Mouse (Mus musculus): Measurements from ENCODE around the gene Fam131c. TPM values are rescaled to one million over a fixed set of nuclear protein-coding genes. Genes with fewer than 3 reads are reported as not detected.
A peak's percentile ranks its signal among the peaks of the same experiment; 100 is the strongest.

Gene Fam131c
- polyA plus RNA-seq, 1 experiment from 2014 or later: 40.1 TPM

- Histone ChIP-seq H3K27me3 (ENCODE audit: control insufficient read depth, insufficient read depth, low read length) (no peaks in the 10 kb centered on the region), H3K4me2 (replicated peaks) (peak overlapping the region; percentile 86), H3K36me3 (replicated peaks; ENCODE audit: control insufficient read depth, insufficient read depth) (no peaks in the 10 kb centered on the region), H3K9me3 (ENCODE audit: control insufficient read depth, low read length) (no peaks in the 10 kb centered on the region), H3K27ac (peak overlapping the region; percentile 28; the same call in 1 of the 2 replicates), H3K4me3 (replicated peaks; ENCODE audit: low read length) (peak overlapping the region; percentile 43), H3K9ac (peak overlapping the region; percentile 60), H3K4me1 (replicated peaks; ENCODE audit: control insufficient read depth, insufficient read depth, low read length) (no peaks in the 10 kb centered on the region; the same call in 1 of the 2 replicates)
- DNase-seq (ENCODE audit: low spot score) (peak; percentile 66), ATAC-seq (ENCODE audit: low FRiP score) (peak; percentile 90)
- 4% methylated on average over 36 of the region's 36 CpGs for WGBS
Measured at GRCm38 (mm10) chr4:141425484-141426479, 57.8 kb downstream of the Fam131c start.

GRCm38 (mm10) chr4:141426796-141427745 is 59.1 kb downstream of the Fam131c start:
- H3K4me1 ChIP-seq (replicated peaks; ENCODE audit: control insufficient read depth, insufficient read depth, low read length): no peaks in the 10 kb centered on the region; the same call in 1 of the 2 replicates
- H3K4me2 ChIP-seq (replicated peaks): 0 out of 2 replicates have a peak overlapping the region, but pooled peaks have one; percentile 86
- 83% methylated on average over 10 of the region's 10 CpGs for WGBS
- no peak overlapping the region for H3K4me3 ChIP-seq (replicated peaks; ENCODE audit: low read length)
- H3K27ac ChIP-seq: no peak overlapping the region
- H3K36me3 ChIP-seq (replicated peaks; ENCODE audit: control insufficient read depth, insufficient read depth): no peaks in the 10 kb centered on the region
- no peaks in the 10 kb centered on the region for H3K27me3 ChIP-seq (ENCODE audit: control insufficient read depth, insufficient read depth, low read length)
- ATAC-seq (ENCODE audit: low FRiP score): no peak
- DNase-seq (ENCODE audit: low spot score): no peak
- H3K9ac ChIP-seq: no peak overlapping the region
- no peaks in the 10 kb centered on the region for H3K9me3 ChIP-seq (ENCODE audit: control insufficient read depth, low read length)

- Histone ChIP-seq H3K27me3 (ENCODE audit: control insufficient read depth, insufficient read depth, low read length) (no peaks in the 10 kb centered on the region), H3K36me3 (replicated peaks; ENCODE audit: control insufficient read depth, insufficient read depth) (no peaks in the 10 kb centered on the region), H3K27ac (no peak overlapping the region), H3K4me3 (replicated peaks; ENCODE audit: low read length) (no peak overlapping the region), H3K4me1 (replicated peaks; ENCODE audit: control insufficient read depth, insufficient read depth, low read length) (no peaks in the 10 kb centered on the region; the same call in 1 of the 2 replicates), H3K4me2 (replicated peaks) (no peak overlapping the region), H3K9me3 (ENCODE audit: control insufficient read depth, low read length) (no peaks in the 10 kb centered on the region), H3K9ac (no peak overlapping the region)
- DNase-seq (ENCODE audit: low spot score) (no peak), ATAC-seq (ENCODE audit: low FRiP score) (no peak)
- WGBS: 87% methylated on average over 13 of the region's 13 CpGs
Measured at GRCm38 (mm10) chr4:141427921-141428320, 59.9 kb downstream of the Fam131c start.

- no peak overlapping the region for H3K4me3 ChIP-seq (replicated peaks; ENCODE audit: low read length)
- no peaks in the 10 kb centered on the region; the same call in 1 of the 2 replicates for H3K4me1 ChIP-seq (replicated peaks; ENCODE audit: control insufficient read depth, insufficient read depth, low read length)
- H3K4me2 ChIP-seq (replicated peaks): no peak overlapping the region
- WGBS: 81% methylated on average over 6 of the region's 6 CpGs
- H3K9ac ChIP-seq: no peak overlapping the region
- H3K27ac ChIP-seq: no peak overlapping the region
- no peaks in the 10 kb centered on the region for H3K27me3 ChIP-seq (ENCODE audit: control insufficient read depth, insufficient read depth, low read length)
- no peaks in the 10 kb centered on the region for H3K36me3 ChIP-seq (replicated peaks; ENCODE audit: control insufficient read depth, insufficient read depth)
- no peak for DNase-seq (ENCODE audit: low spot score)
- H3K9me3 ChIP-seq (ENCODE audit: control insufficient read depth, low read length): no peaks in the 10 kb centered on the region
- ATAC-seq (ENCODE audit: low FRiP score): no peak
Measured at GRCm38 (mm10) chr4:141429381-141429780, 61.4 kb downstream of the Fam131c start.

- no peak for ATAC-seq (ENCODE audit: low FRiP score)
- H3K4me2 ChIP-seq (replicated peaks): no peak overlapping the region
- H3K4me1 ChIP-seq (replicated peaks; ENCODE audit: control insufficient read depth, insufficient read depth, low read length): no peaks in the 10 kb centered on the region; the same call in 1 of the 2 replicates
- no peak overlapping the region for H3K4me3 ChIP-seq (replicated peaks; ENCODE audit: low read length)
- H3K36me3 ChIP-seq (replicated peaks; ENCODE audit: control insufficient read depth, insufficient read depth): no peaks in the 10 kb centered on the region
- no peak overlapping the region for H3K27ac ChIP-seq
- WGBS: 52% methylated on average over 9 of the region's 9 CpGs
- no peaks in the 10 kb centered on the region for H3K9me3 ChIP-seq (ENCODE audit: control insufficient read depth, low read length)
- DNase-seq (ENCODE audit: low spot score): no peak
- no peak overlapping the region for H3K9ac ChIP-seq
- no peaks in the 10 kb centered on the region for H3K27me3 ChIP-seq (ENCODE audit: control insufficient read depth, insufficient read depth, low read length)
Measured at GRCm38 (mm10) chr4:141429847-141430246, 61.8 kb downstream of the Fam131c start.

- Histone ChIP-seq H3K4me2 (replicated peaks) (no peak overlapping the region), H3K36me3 (replicated peaks; ENCODE audit: control insufficient read depth, insufficient read depth) (no peaks in the 10 kb centered on the region), H3K27ac (no peak overlapping the region), H3K4me1 (replicated peaks; ENCODE audit: control insufficient read depth, insufficient read depth, low read length) (no peaks in the 10 kb centered on the region; the same call in 1 of the 2 replicates), H3K9ac (no peak overlapping the region), H3K27me3 (ENCODE audit: control insufficient read depth, insufficient read depth, low read length) (no peaks in the 10 kb centered on the region), H3K9me3 (ENCODE audit: control insufficient read depth, low read length) (no peaks in the 10 kb centered on the region), H3K4me3 (replicated peaks; ENCODE audit: low read length) (no peak overlapping the region)
- 48% methylated on average over 9 of the region's 9 CpGs for WGBS
- ATAC-seq (ENCODE audit: low FRiP score): no peak
- DNase-seq (ENCODE audit: low spot score): peak; percentile 61
Measured at GRCm38 (mm10) chr4:141430997-141431396, 63.0 kb downstream of the Fam131c start.

- Histone ChIP-seq H3K27me3 (ENCODE audit: control insufficient read depth, insufficient read depth, low read length) (no peaks in the 10 kb centered on the region), H3K36me3 (replicated peaks; ENCODE audit: control insufficient read depth, insufficient read depth) (no peaks in the 10 kb centered on the region), H3K9ac (no peak overlapping the region), H3K9me3 (ENCODE audit: control insufficient read depth, low read length) (no peaks in the 10 kb centered on the region), H3K27ac (no peak overlapping the region), H3K4me1 (replicated peaks; ENCODE audit: control insufficient read depth, insufficient read depth, low read length) (no peaks in the 10 kb centered on the region), H3K4me3 (replicated peaks; ENCODE audit: low read length) (no peak overlapping the region), H3K4me2 (replicated peaks) (no peak overlapping the region)
- WGBS: 64% methylated on average over 14 of the region's 14 CpGs
- DNase-seq (ENCODE audit: low spot score) (no peak), ATAC-seq (ENCODE audit: low FRiP score) (no peak)
Measured at GRCm38 (mm10) chr4:141432666-141433065, 64.6 kb downstream of the Fam131c start.

GRCm38 (mm10) chr4:141433191-141433590 is 65.2 kb downstream of the Fam131c start:
- H3K9ac ChIP-seq: no peak overlapping the region
- WGBS: 83% methylated on average over 18 of the region's 18 CpGs
- no peaks in the 10 kb centered on the region for H3K9me3 ChIP-seq (ENCODE audit: control insufficient read depth, low read length)
- DNase-seq (ENCODE audit: low spot score) (no peak), ATAC-seq (ENCODE audit: low FRiP score) (no peak)
- H3K27me3 ChIP-seq (ENCODE audit: control insufficient read depth, insufficient read depth, low read length): no peaks in the 10 kb centered on the region
- H3K4me2 ChIP-seq (replicated peaks): no peak overlapping the region
- H3K27ac ChIP-seq: no peak overlapping the region
- H3K36me3 ChIP-seq (replicated peaks; ENCODE audit: control insufficient read depth, insufficient read depth): no peaks in the 10 kb centered on the region
- no peak overlapping the region for H3K4me3 ChIP-seq (replicated peaks; ENCODE audit: low read length)
- no peaks in the 10 kb centered on the region for H3K4me1 ChIP-seq (replicated peaks; ENCODE audit: control insufficient read depth, insufficient read depth, low read length)
